Mouse (Mus musculus) T-helper 2 cell (primary cell): ENCODE measurements around the gene Cuedc2.

Experiments
- in situ Hi-C: fragments of 300-600 bp; cut with MboI, MseI; formaldehyde crosslinking; loops from one replicate; pipeline ENCODE4 v1.15.1; 2025; ENCODE audit warnings: high pct_unique_total_duplicates

Cuedc2 gene

GRCm38 (mm10) chr19:46338331-46338936, at the start of gene Cuedc2:
TSS of gene Cuedc2 (minus strand) at chr19:46338702.
- in situ Hi-C loops: loop anchor here (5.0 kb wide), 1 partner anchor 49 kb away; no protein-coding TSS in a partner anchor

- in situ Hi-C loops: no loop called here
Measured at GRCm38 (mm10) chr19:46382275-46382674, 43.8 kb upstream of the Cuedc2 start.

- in situ Hi-C loops: no loop called here
Measured at GRCm38 (mm10) chr19:46375891-46376290, 37.4 kb upstream of the Cuedc2 start.

GRCm38 (mm10) chr19:46375489-46375888, 37.0 kb upstream of the Cuedc2 start:
- in situ Hi-C loops: no loop called here

GRCm38 (mm10) chr19:46374477-46375088, 36.1 kb upstream of the Cuedc2 start:
- in situ Hi-C loops: no loop called here

- in situ Hi-C loops: loop anchor here (10.0 kb wide), 1 partner anchor 56 kb away; no protein-coding TSS in a partner anchor
Measured at GRCm38 (mm10) chr19:46369204-46369603, 30.7 kb upstream of the Cuedc2 start.

- in situ Hi-C loops: loop anchor here (10.0 kb wide), 1 partner anchor 57 kb away; no protein-coding TSS in a partner anchor
Measured at GRCm38 (mm10) chr19:46367798-46368590, 29.5 kb upstream of the Cuedc2 start.

GRCm38 (mm10) chr19:46363294-46364009, 24.9 kb upstream of the Cuedc2 start:
- in situ Hi-C loops: loop anchor here (10.0 kb wide), 1 partner anchor 61 kb away; no protein-coding TSS in a partner anchor

- in situ Hi-C loops: loop anchor here (10.0 kb wide), 1 partner anchor 63 kb away; no protein-coding TSS in a partner anchor
Measured at GRCm38 (mm10) chr19:46362104-46362503, 23.6 kb upstream of the Cuedc2 start.

- in situ Hi-C loops: no loop called here
Measured at GRCm38 (mm10) chr19:46358381-46358780, 19.9 kb upstream of the Cuedc2 start.

GRCm38 (mm10) chr19:46357344-46358280, 19.1 kb upstream of the Cuedc2 start:
- in situ Hi-C loops: no loop called here

- in situ Hi-C loops: no loop called here
Measured at GRCm38 (mm10) chr19:46356701-46357138, 18.2 kb upstream of the Cuedc2 start.

GRCm38 (mm10) chr19:46350168-46350932, 11.8 kb upstream of the Cuedc2 start, which contains the start of gene 2310034G01Rik:
TSS of gene 2310034G01Rik (minus strand) at chr19:46350302.
- in situ Hi-C loops: no loop called here

- in situ Hi-C loops: no loop called here
Measured at GRCm38 (mm10) chr19:46349550-46349949, 11.0 kb upstream of the Cuedc2 start.

GRCm38 (mm10) chr19:46348761-46349458, 10.4 kb upstream of the Cuedc2 start:
- in situ Hi-C loops: no loop called here

GRCm38 (mm10) chr19:46347936-46348668, 9.6 kb upstream of the Cuedc2 start:
- in situ Hi-C loops: no loop called here

- in situ Hi-C loops: no loop called here
Measured at GRCm38 (mm10) chr19:46347146-46347545, 8.6 kb upstream of the Cuedc2 start.

GRCm38 (mm10) chr19:46344710-46345419, 6.4 kb upstream of the Cuedc2 start:
- in situ Hi-C loops: no loop called here
